Mouse (Mus musculus) brain, embryonic 14.5 days (tissue): ENCODE measurements around the gene Slc4a5.

Experiments
- CTCF ChIP-seq: fragments of 200-500 bp; IDR thresholded peaks from 2 replicates; pipeline ENCODE4 v1.5.1; 2012; ENCODE audit warnings: inconsistent platforms, mild to moderate bottlenecking, moderate library complexity, borderline replicate concordance; ENCODE audit not compliant: insufficient read depth, insufficient read length; ENCODE audit errors: extremely low read depth
- POLR2A ChIP-seq: fragments of 200-500 bp; IDR thresholded peaks from 2 replicates; pipeline ENCODE4 v1.6.1; 2012; ENCODE audit warnings: mild to moderate bottlenecking, inconsistent platforms, borderline replicate concordance; ENCODE audit not compliant: poor library complexity, insufficient read depth, insufficient read length, severe bottlenecking; ENCODE audit errors: extremely low read depth

- TF ChIP-seq CTCF (no peak), POLR2A (no peak)
Measured at GRCm38 (mm10) chr6:83211526-83211925, 8.1 kb upstream of the Slc4a5 start.
